Mouse (Mus musculus): ENCODE results near the gene Btg2. TPM values are rescaled to one million over a fixed set of nuclear protein-coding genes. Genes with fewer than 3 reads are reported as not detected.

The Btg2 gene
- total RNA-seq, 1 experiment from 2014 or later, result 87.7 TPM

DNA sequence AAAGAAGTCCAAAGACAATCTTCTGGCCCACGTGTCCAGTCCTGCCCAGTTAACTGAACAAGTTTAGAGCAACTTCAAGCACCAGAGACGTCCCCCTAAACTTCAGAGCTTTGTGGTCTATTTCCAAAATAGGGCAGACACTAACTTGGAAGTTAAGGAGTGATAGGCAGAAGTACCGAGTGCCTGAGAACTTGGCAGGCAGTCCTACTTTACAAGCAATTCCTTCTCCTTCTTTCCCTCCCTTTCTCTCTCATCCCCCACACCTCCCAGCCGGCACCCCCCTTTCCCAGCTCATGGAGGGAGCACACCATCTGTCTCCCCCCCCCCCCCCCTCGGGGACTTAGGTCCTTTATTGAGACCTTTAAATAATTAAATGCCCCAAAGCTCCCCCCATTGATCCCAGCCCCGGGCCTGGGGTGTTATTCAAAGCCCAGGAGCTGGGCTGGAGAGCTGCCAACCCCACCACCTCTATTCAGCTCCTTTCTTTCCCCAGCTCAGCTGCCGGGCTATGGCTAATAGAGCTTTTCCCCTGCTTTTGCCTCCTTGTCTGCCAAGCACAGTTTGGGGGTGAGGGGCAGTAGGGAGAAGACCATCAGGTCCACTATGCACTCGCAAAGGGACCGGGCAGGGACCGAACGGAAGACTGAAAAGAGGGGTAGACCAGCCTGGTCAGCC is 16.4 kb downstream of the Btg2 start:
- no peak for ATAC-seq (replicated peaks; ENCODE audit: low read depth, poor library complexity, severe bottlenecking)

DNA sequence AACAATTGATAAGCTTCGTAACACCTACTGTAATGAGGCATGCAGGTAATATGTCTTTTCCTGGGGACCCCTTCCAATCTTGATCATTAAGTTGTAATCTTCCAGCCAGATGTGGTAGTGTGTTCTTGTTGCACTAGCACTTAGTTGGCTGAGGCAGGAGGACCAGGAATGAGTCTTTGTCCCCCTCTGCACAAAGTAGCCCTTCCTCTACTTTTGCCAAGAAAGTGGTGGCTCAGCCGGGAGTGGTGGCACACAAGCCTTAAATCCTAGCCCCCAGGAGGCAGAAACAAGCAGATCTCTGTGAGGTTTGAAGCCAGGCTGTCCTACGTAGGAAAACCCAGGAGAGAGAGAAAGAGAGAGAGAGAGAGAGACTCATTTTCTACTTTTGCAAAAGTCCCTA is 17.0 kb downstream of the Btg2 start:
- no peak for ATAC-seq (replicated peaks; ENCODE audit: low read depth, poor library complexity, severe bottlenecking)

GRCm38 (mm10) chr1:134060849-134061569 is 17.9 kb downstream of the Btg2 start:
- ATAC-seq (replicated peaks; ENCODE audit: low read depth, poor library complexity, severe bottlenecking), result peak; percentile 85

- 0 out of 2 replicates have a peak, but pooled peaks have one; percentile 15 for ATAC-seq (replicated peaks; ENCODE audit: low read depth, poor library complexity, severe bottlenecking)
Measured at GRCm38 (mm10) chr1:134059739-134060695, 18.9 kb downstream of the Btg2 start.

- ATAC-seq (replicated peaks; ENCODE audit: low read depth, poor library complexity, severe bottlenecking), result no peak
Measured at GRCm38 (mm10) chr1:134058870-134059269, 20.1 kb downstream of the Btg2 start.

GRCm38 (mm10) chr1:134057736-134058135 is 21.2 kb downstream of the Btg2 start:
- ATAC-seq (replicated peaks; ENCODE audit: low read depth, poor library complexity, severe bottlenecking), result no peak

GRCm38 (mm10) chr1:134056285-134056684 is 22.6 kb downstream of the Btg2 start:
- ATAC-seq (replicated peaks; ENCODE audit: low read depth, poor library complexity, severe bottlenecking), result no peak

DNA sequence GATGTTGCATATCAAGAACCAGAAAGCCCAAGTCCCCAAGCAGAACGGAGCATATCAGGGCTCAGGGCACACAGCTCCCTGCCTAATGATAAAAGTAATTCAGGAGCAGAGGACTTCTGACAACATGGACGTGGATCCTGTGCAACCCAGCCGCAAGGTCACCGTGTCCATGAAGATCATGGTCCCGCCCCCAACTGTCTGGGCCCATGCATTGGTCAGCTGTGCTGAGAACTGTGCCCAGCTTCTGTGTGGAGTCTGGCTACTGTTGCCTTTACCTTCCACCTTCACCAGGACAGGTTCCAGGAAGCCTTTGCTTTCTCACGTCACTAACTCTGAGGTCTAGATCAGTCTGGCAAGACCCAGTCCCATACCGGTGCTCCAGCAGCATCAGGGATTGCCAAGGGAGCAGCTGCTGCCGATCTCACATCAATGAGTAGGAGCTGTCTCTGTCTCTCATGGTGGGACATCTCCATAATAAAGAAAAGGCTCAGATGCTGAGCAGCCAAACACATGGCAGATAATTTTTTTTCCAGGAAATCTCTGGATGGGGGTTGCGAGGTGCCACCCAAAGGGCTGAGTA is 23.2 kb downstream of the Btg2 start:
- ATAC-seq (replicated peaks; ENCODE audit: low read depth, poor library complexity, severe bottlenecking), result no peak

DNA sequence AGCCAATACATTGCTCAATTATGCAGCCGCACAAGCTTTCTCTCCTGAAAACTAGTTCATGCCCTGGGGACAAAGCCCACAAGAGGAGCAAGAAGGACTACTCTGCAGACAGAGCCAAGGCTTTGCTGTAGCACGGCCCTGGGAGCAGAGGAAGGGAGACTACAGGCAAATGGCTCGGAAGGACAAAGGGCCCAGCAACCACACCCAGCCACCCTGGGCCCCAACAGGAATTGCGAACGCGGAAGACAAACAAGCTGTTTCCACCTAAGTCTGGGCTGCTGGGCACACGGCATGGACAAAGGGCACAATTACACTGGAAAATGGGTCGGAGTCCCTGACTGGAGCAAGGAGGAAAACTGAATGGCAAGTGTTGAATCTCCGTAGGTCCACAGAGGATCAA is 23.9 kb downstream of the Btg2 start:
- ATAC-seq (replicated peaks; ENCODE audit: low read depth, poor library complexity, severe bottlenecking), result no peak

GRCm38 (mm10) chr1:134053207-134053606 is 25.7 kb downstream of the Btg2 start:
- peak; percentile 88 for ATAC-seq (replicated peaks; ENCODE audit: low read depth, poor library complexity, severe bottlenecking)

GRCm38 (mm10) chr1:134049542-134049941 is 29.4 kb downstream of the Btg2 start:
- no peak for ATAC-seq (replicated peaks; ENCODE audit: low read depth, poor library complexity, severe bottlenecking)

DNA sequence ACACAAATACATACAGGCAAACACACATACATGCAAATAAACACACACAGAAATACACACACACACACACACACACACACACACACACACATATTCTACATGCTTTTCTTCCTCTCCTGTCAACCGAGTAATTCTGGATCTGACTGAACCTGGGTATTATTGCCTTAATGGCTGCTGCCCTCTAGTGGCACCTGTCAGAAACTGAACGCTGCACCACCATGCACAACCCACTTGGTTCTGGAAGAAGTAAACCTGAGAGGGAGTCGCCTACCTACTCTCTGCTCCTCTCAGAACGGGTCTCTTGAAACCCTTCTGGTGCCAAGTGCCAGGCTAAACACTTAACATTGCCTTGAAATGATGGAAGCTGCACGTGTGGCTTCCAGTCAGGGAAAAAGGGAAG is 30.2 kb downstream of the Btg2 start:
- peak; percentile 74 for ATAC-seq (replicated peaks; ENCODE audit: low read depth, poor library complexity, severe bottlenecking)

- no peak for ATAC-seq (replicated peaks; ENCODE audit: low read depth, poor library complexity, severe bottlenecking)
Measured at GRCm38 (mm10) chr1:134047431-134047830, 31.5 kb downstream of the Btg2 start.

GRCm38 (mm10) chr1:134046387-134046786 is 32.5 kb downstream of the Btg2 start:
- ATAC-seq (replicated peaks; ENCODE audit: low read depth, poor library complexity, severe bottlenecking), result no peak

GRCm38 (mm10) chr1:134045971-134046370 is 32.9 kb downstream of the Btg2 start:
- ATAC-seq (replicated peaks; ENCODE audit: low read depth, poor library complexity, severe bottlenecking), result peak; percentile 83

DNA sequence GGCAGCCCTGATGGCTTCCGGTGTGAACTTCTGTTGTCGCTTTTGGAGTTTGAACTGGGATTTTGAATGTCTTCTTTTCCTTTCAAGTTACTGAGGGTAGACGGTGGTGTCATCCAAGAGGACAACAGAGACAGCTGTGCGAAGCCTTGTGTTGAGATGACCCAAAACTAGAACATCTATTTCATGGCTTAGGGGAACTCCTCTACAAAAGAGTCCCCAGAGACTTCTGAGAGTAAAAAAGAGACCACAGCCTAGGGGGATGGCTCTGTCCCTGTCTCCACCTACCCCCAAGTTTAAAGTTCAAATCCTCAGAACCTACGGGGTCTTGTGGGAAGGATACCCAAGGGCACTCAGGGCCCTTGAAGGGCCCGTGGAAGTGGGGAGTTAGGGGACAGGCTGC is 34.1 kb downstream of the Btg2 start:
- no peak for ATAC-seq (replicated peaks; ENCODE audit: low read depth, poor library complexity, severe bottlenecking)

- no peak for ATAC-seq (replicated peaks; ENCODE audit: low read depth, poor library complexity, severe bottlenecking)
Measured at GRCm38 (mm10) chr1:134042341-134042740, 36.6 kb downstream of the Btg2 start.

- ATAC-seq (replicated peaks; ENCODE audit: low read depth, poor library complexity, severe bottlenecking), result no peak
Measured at GRCm38 (mm10) chr1:134041900-134042299, 37.0 kb downstream of the Btg2 start.

GRCm38 (mm10) chr1:134039361-134039760 is 39.6 kb downstream of the Btg2 start:
- ATAC-seq (replicated peaks; ENCODE audit: low read depth, poor library complexity, severe bottlenecking), result no peak

DNA sequence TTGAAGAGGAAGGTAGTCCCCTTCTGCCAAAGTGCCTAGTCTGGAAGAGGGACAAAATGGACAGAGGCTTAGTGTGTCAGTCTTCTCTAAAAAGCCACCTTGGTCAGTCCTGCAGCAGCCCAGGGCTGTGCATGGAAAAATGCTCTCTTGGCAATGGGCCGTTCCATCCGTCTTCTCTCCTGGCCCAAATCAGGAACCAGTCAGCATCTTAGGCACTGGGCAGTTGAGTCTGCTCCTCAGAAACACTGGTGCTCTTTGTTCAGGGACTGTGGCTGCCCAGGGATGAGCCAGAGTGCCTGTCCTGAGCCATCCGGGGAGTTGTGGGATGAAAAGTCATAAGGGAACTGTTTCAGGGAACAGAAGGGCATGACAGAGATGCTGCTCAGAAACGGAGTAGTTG is 40.6 kb downstream of the Btg2 start:
- ATAC-seq (replicated peaks; ENCODE audit: low read depth, poor library complexity, severe bottlenecking), result no peak

Measured in common myeloid progenitor, adult 5-6 weeks (primary cell).